Mouse (Mus musculus): Measurements from ENCODE around the gene Fshr.

Gene Fshr

DNA sequence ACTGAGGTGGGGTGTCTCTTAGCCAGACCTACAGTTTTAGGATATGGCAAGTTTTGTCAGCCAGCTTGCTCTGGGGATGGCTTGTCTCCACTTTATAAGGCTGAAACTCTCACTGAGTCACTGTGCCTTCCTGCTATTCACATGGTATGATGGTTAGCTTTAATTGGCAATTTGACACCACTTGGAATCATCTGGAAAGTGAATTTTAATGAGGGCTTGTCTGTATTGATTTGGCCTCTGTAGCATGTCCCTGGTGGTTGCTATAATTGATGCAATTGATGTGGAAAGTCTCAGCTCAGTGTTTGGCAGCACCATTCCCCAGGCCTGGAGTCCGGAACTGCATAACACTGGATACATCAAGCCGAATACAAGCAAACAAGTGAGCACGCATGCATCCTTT is 164.4 kb downstream of the Fshr start:
- in situ Hi-C loops (cut with MboI; ENCODE audit: low sequenced_read_pairs): no loop called here

- in situ Hi-C loops (cut with MboI; ENCODE audit: low sequenced_read_pairs): no loop called here
Observed at GRCm38 (mm10) chr17:89034627-89035026, 165.8 kb downstream of the Fshr start.

- in situ Hi-C loops (cut with MboI; ENCODE audit: low sequenced_read_pairs): no loop called here
Observed at GRCm38 (mm10) chr17:89032981-89033380, 167.5 kb downstream of the Fshr start.

- in situ Hi-C loops (cut with MboI; ENCODE audit: low sequenced_read_pairs): no loop called here
Observed at GRCm38 (mm10) chr17:89019518-89019917, 181.0 kb downstream of the Fshr start.

DNA sequence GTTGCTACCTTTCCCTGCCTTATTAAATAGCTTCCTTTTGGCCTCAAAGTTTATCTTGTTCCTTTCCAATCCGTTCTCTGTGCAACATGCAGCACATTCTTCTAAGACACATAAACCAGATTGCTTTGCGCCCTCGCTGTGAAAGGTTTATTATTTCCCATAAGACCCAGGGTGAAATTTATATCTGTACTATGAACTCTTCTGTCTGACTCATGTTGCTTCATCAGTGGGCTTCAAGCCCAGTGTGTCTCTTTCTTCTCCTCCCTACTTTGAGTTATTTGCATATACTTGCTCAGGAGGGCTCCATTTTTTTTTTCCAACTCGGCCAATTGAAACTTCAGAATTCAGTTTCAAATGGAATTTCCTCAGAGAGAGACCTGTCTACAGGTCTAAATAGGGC is 183.5 kb downstream of the Fshr start:
- in situ Hi-C loops (cut with MboI; ENCODE audit: low sequenced_read_pairs): no loop called here

DNA sequence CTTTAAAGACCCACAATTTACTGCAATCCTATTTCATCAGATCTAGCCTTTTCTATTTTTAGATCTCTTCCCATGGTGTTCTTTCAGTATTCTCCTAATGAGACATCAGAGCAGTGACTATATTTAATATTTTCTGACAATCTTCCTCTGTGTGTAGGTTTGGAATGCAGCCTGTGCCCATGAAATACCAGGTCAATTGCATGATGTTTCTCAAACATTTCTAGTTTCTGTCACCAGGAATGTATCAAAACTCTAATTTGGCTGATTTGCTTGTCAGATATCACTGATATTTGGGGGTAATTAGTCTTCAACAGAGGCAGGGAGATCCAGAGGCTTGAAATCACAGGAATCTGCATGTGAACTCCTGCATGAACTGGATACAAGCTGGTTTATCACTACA is 186.8 kb downstream of the Fshr start:
- in situ Hi-C loops (cut with MboI; ENCODE audit: low sequenced_read_pairs): no loop called here

- in situ Hi-C loops (cut with MboI; ENCODE audit: low sequenced_read_pairs): no loop called here
Observed at GRCm38 (mm10) chr17:89009117-89009516, 191.4 kb downstream of the Fshr start.

DNA sequence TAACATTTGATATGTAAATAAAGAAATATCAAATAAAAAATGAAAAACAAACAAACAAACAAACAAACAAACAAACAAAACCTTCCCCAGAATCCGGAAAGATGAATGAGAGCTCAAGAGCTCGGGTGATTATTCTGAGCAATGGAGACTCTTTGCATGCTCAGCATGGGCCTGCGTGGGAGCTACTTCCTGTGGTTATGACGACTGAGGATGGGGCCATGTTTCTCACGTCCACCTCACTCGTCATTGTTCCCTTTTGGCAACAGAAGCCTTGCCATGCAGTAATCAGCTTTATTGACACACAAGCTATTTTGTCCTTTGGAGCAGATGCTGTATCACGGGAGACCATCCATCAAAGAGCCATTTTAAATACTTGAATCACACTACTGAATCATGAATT is 191.8 kb downstream of the Fshr start:
- in situ Hi-C loops (cut with MboI; ENCODE audit: low sequenced_read_pairs): no loop called here

DNA sequence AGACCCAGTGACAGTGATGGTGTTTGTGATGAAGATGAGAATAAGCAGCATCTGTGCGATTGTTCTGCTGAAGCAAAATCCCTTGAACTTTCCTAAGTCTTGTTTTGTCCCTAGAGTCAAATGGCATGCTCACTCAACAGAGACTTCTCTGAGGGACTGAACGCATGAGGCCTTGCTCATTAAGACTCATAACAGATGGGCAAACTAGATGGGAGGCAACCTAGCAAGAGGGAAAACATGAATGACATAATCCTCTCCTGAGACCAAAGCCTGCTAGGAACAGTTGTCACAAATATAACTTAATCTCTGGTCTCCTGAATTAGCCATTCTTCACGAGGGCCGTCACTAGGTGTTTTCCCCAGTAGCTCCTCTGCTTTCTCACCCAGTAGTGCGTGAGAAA is 194.5 kb downstream of the Fshr start:
- in situ Hi-C loops (cut with MboI; ENCODE audit: low sequenced_read_pairs): no loop called here

DNA sequence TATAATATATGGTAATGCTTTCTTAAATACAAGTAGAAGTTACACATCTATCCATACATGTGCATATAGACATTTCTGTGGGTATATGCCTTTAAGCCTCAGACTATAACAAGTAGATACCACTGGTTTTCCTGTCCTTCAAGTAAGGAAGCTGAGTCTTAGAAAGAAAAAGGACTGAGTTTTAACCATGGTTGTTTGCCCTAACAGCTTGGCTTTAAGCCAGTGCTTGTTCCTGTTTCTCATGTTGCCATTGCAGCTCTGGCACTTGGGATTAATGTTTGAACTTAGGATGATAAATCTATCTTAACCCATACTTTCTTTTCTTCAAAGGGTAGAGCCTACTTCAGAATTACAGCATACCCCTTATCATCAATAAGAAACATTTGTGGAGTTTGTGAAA is 200.6 kb downstream of the Fshr start:
- in situ Hi-C loops (cut with MboI; ENCODE audit: low sequenced_read_pairs): no loop called here

DNA sequence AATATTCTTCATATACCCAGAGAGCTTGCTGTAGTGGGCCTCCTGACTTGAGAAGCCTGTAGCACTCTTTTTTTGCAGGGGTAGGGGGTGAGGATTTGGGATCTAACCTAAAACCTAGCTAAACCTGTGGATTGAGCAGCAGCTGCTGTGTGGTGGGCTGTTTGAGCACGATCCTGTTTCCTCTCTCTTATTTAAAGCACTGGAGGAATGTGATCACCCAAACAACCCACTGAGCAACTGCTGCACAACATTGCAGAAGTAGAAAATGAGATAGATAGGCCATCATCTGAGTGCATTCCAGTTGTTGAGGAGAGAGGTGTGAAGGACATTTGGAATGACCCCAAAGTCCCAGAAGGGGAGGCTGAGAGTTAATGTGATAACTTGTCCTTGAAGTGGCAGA is 202.2 kb downstream of the Fshr start:
- in situ Hi-C loops (cut with MboI; ENCODE audit: low sequenced_read_pairs): no loop called here

DNA sequence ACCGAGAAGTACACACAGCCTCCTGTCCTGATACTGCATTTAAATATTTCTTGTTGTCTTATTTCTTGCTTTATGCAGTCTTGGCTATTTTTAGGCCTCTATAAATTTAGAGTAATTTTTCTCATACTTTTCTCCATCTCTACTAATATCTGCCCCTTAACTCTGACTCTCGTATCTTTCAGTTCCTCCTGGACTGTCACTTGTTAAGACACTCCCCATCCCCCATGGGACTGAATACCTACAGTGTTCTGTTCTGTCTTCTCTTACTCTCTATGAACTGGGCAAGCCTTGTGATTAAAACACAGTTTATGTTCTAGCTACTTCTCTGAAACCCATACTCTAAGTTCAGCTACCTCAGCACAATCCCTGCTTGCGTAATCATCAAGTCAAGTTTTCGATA is 209.2 kb downstream of the Fshr start:
- in situ Hi-C loops (cut with MboI; ENCODE audit: low sequenced_read_pairs): no loop called here

DNA sequence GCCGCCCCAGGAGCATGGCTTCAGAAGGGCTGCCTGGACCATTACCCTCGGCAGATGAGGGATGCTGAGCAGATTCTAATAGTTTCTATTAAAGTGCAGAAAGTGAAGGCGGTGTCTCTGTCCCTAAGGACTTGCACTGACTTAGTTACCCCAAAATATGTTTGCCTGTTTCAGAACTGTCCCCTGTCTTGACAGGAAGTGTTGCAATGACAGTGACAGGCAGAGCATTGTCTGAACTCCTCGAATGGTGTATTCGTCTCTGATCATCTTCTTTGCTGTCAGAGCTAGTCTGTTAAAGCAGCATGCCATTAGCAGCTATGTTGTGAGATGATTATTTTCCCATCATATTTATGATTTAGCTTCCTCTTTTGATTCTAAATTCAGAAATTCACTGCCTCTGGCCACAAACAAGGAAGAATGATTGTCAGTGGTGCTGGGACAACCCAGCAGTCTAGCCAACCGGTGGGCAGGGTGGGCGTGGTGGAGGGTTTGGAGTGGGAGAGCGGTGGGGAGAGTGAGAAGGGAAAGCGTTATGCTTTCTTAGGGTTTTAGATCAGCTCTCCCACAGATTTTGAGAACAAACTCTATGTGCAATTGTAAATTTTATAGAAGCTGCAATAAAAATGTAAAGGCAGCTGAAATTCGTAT is 219.6 kb downstream of the Fshr start:
- in situ Hi-C loops (cut with MboI; ENCODE audit: low sequenced_read_pairs): no loop called here

GRCm38 (mm10) chr17:88974538-88974937 is 225.9 kb downstream of the Fshr start:
- in situ Hi-C loops (cut with MboI; ENCODE audit: low sequenced_read_pairs): loop anchor here (25.0 kb wide), 1 partner anchor 1513 kb away; no protein-coding TSS in a partner anchor

GRCm38 (mm10) chr17:88966028-88966427 is 234.4 kb downstream of the Fshr start:
- in situ Hi-C loops (cut with MboI; ENCODE audit: low sequenced_read_pairs): loop anchor here (25.0 kb wide), 1 partner anchor 1521 kb away; no protein-coding TSS in a partner anchor

DNA sequence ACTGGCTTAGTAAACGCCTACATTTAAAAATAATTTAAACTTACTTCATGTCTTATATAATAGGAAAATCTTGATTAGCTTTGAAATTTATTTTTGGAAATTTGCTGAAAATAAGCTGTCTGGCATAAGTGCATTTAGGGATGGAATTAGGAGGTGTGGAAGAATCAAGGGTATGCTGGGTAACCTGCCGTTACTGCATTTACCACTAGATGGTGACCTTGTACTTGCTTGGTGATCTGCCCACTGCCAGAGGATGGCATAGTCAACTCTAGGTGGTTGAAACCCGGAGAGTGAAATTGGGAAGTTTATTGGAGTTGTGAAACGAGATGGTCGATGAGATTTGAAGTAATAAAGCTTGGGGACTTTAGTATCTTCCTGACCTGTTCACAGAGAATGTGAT is 246.5 kb downstream of the Fshr start:
- in situ Hi-C loops (cut with MboI; ENCODE audit: low sequenced_read_pairs): loop anchor here (25.0 kb wide), 1 partner anchor 1533 kb away; no protein-coding TSS in a partner anchor

- in situ Hi-C loops (cut with MboI; ENCODE audit: low sequenced_read_pairs): no loop called here
Observed at GRCm38 (mm10) chr17:88938153-88938681, 262.3 kb downstream of the Fshr start.

- in situ Hi-C loops (cut with MboI; ENCODE audit: low sequenced_read_pairs): no loop called here
Observed at GRCm38 (mm10) chr17:88937341-88938152, 262.9 kb downstream of the Fshr start.

DNA sequence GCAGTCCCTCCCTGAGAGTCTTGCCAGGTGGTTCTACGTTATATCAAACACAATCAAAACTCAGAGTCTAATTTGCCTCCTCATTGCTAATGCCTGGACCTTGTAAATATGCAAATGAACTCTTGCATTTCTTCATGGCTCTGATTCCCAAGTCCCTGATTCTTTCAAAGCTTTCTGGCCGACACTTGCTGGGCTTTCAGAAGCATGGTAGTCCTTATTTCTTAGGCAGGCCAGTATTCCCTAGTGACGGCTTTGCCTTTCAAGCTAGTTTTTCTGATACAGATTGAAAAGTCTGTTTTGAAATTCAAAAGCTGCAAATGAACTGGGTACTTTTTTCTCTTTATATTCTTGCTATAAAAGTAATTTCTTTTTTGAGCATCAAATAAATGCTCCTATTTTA is 263.5 kb downstream of the Fshr start:
- in situ Hi-C loops (cut with MboI; ENCODE audit: low sequenced_read_pairs): no loop called here
